Mouse (Mus musculus) stomach, postnatal 0 days (tissue): ENCODE results near the gene Tagln2. TPM values are rescaled to one million over a fixed set of nuclear protein-coding genes. Genes with fewer than 3 reads are reported as not detected.

Source experiments
- ATAC-seq: fragments of 200-750 bp; cut with Nextera tagmentation; 2 replicates; pipeline ENCODE4 v1.8.0; 2017; ENCODE audit not compliant: low FRiP score, low TSS enrichment
- DNase-seq: peaks from one replicate; pipeline ENCODE4 v3.0.0-alpha.2; 2016; ENCODE audit warnings: low spot score
- H3K27ac ChIP-seq: fragments of 300-500 bp; sonication (generic); replicated peaks from 2 replicates; pipeline ENCODE4 v1.5.1; 2014; ENCODE audit warnings: mild to moderate bottlenecking, control low read depth
- H3K27me3 ChIP-seq: fragments of 300-500 bp; sonication (generic); 2 replicates; pipeline ENCODE4 v1.6.1; 2014; ENCODE audit warnings: low read length; ENCODE audit not compliant: control insufficient read depth, insufficient read depth
- H3K36me3 ChIP-seq: fragments of 300-500 bp; sonication (generic); 2 replicates; pipeline ENCODE4 v1.6.1; 2014; ENCODE audit warnings: low read length, mixed read lengths; ENCODE audit not compliant: control insufficient read depth, insufficient read depth
- H3K4me1 ChIP-seq: fragments of 300-500 bp; sonication (generic); replicated peaks from 2 replicates; pipeline ENCODE4 v1.6.1; 2014; ENCODE audit warnings: antibody characterized with exemption; ENCODE audit not compliant: control insufficient read depth, insufficient read depth
- H3K4me2 ChIP-seq: fragments of 300-500 bp; sonication (generic); replicated peaks from 2 replicates; pipeline ENCODE4 v1.6.1; 2014; ENCODE audit warnings: low read depth, mild to moderate bottlenecking, control low read depth, moderate library complexity
- H3K4me3 ChIP-seq: fragments of 300-500 bp; sonication (generic); 2 replicates; pipeline ENCODE4 v1.5.1; 2014; ENCODE audit warnings: low read depth, low read length, control low read depth
- H3K9ac ChIP-seq: fragments of 300-500 bp; sonication (generic); 2 replicates; pipeline ENCODE4 v1.6.1; 2014; ENCODE audit warnings: mild to moderate bottlenecking, low read length, control low read depth, mixed read lengths
- H3K9me3 ChIP-seq: fragments of 300-500 bp; sonication (generic); 2 replicates; pipeline ENCODE4 v1.6.1; 2016; ENCODE audit warnings: low read length; ENCODE audit not compliant: control insufficient read depth
- CTCF ChIP-seq: IDR thresholded peaks from 2 replicates; pipeline ENCODE4 v1.5.1; 2016; ENCODE audit warnings: antibody characterized with exemption, low read depth, mild to moderate bottlenecking, moderate library complexity
- EP300 ChIP-seq: optimal IDR thresholded peaks from 2 replicates; pipeline ENCODE3; 2016; ENCODE audit warnings: antibody characterized with exemption
- WGBS: fragments of 180-500 bp; shearing (Covaris S2); extraction: QIAGEN DNeasy Blood & Tissue Kit; methylation state at CpG from one replicate; pipeline ENCODE4 v1.1.7; 2014; 5-methylcytosine and 5-hydroxymethylcytosine counted together
- polyA plus RNA-seq: library from polyadenylated mRNA; unstranded; fragments of >200 nt; fragmentation: Nextera tagmentation; extraction: Ambion mirVana; gene quantifications from 2 replicates; pipeline ENCODE4 v1.2.1, GENCODE M21; 2015

The Tagln2 gene
- polyA plus RNA-seq, 1 experiment from 2014 or later, result 564 TPM

DNA sequence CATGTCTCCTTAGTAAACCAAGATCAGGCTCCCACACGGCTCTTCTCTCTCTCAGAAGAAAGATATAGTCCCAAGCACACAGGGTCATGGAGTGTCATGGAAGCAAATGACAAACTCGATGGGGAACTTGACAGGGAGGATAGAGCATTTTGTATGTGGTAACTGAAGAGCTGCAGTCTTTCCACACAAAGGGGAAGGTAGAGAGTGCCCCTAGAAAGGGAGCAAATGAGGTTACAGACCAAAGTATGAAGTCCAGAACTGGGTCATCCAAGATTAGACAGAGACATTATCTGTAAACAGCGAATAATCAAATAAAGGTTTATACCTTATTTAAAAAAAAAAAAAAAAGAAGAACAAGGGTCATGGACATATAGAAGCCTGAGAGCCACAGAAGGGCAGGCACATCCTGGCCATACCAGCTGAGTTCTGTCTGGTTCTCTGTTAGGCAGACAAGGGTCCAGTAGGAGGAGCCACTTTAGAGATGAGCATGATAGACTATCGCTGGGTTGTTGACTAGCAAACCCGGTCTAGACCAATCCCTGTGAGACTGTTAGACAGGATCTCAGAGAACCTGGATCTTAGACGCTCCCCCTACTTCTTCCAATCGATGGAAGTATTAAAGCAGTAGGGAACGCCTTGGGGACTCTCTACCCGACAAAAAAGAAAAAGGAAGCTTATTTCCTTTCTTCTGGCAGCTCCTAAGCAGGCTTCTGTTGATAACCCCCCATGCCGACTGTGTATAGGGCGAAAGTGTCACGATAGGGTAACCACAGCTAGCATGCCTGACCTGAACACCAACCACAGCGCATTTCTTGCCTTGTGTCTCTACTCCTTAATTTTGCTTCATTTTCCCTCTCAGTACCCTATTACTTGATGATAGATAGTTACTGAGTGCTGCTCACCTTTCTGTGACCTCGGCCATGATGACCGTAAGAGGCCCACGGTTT is 36.2 kb upstream of the Tagln2 start:
- ATAC-seq, result no peak
- Histone ChIP-seq H3K27ac (no peak overlapping the region), H3K4me1 (no peaks in the 10 kb centered on the region; the same call in 1 of the 2 replicates), H3K9ac (no peak overlapping the region), H3K4me2 (no peak overlapping the region), H3K4me3 (no peak overlapping the region), H3K36me3 (no peaks in the 10 kb centered on the region), H3K27me3 (no peaks in the 10 kb centered on the region), H3K9me3 (no peaks in the 10 kb centered on the region)
- TF ChIP-seq CTCF (no peak), EP300 (no peak)
- DNase-seq, result no peak
- WGBS, result 69% methylated on average over 16 of the region's 16 CpGs

- no peak for DNase-seq
- 87% methylated on average over 11 of the region's 11 CpGs for WGBS
These were observed 31.5 kb upstream of the Tagln2 start for GRCm38 (mm10) chr1:172468301-172468877.

GRCm38 (mm10) chr1:172469373-172469772 is 30.5 kb upstream of the Tagln2 start:
- TF ChIP-seq EP300 (no peak), CTCF (no peak)
- 50% methylated on average over 5 of the region's 5 CpGs for WGBS
- H3K4me2 ChIP-seq, result no peak overlapping the region

More at GRCm38 (mm10) chr1:172468301-172468877, 31.5 kb upstream of the Tagln2 start:
- no peak for ATAC-seq
- Histone ChIP-seq H3K4me2 (no peak overlapping the region), H3K4me3 (no peak overlapping the region), H3K9ac (no peak overlapping the region), H3K4me1 (no peaks in the 10 kb centered on the region; the same call in none of the 2 replicates), H3K9me3 (no peaks in the 10 kb centered on the region), H3K27me3 (no peaks in the 10 kb centered on the region), H3K27ac (no peak overlapping the region), H3K36me3 (no peaks in the 10 kb centered on the region)
- no peak for TF ChIP-seq CTCF
- no peak for TF ChIP-seq EP300

GRCm38 (mm10) chr1:172469810-172470448 is 29.9 kb upstream of the Tagln2 start:
- Histone ChIP-seq H3K4me2 (no peak overlapping the region), H3K4me1 (no peaks in the 10 kb centered on the region; the same call in 1 of the 2 replicates), H3K4me3 (no peak overlapping the region), H3K9me3 (no peaks in the 10 kb centered on the region), H3K36me3 (no peaks in the 10 kb centered on the region), H3K27me3 (no peaks in the 10 kb centered on the region), H3K27ac (no peak overlapping the region), H3K9ac (no peak overlapping the region)
- TF ChIP-seq EP300, result no peak
- TF ChIP-seq CTCF, result no peak
- DNase-seq (no peak), ATAC-seq (no peak)
- 53% methylated on average over 8 of the region's 8 CpGs for WGBS

More at GRCm38 (mm10) chr1:172469373-172469772, 30.5 kb upstream of the Tagln2 start:
- no peak for ATAC-seq
- no peaks in the 10 kb centered on the region for H3K27me3 ChIP-seq
- no peak for DNase-seq
- H3K9me3 ChIP-seq, result no peaks in the 10 kb centered on the region
- H3K27ac ChIP-seq, result no peak overlapping the region
- no peak overlapping the region for H3K9ac ChIP-seq
- H3K4me3 ChIP-seq, result no peak overlapping the region
- H3K4me1 ChIP-seq, result no peaks in the 10 kb centered on the region; the same call in 1 of the 2 replicates
- H3K36me3 ChIP-seq, result no peaks in the 10 kb centered on the region

DNA sequence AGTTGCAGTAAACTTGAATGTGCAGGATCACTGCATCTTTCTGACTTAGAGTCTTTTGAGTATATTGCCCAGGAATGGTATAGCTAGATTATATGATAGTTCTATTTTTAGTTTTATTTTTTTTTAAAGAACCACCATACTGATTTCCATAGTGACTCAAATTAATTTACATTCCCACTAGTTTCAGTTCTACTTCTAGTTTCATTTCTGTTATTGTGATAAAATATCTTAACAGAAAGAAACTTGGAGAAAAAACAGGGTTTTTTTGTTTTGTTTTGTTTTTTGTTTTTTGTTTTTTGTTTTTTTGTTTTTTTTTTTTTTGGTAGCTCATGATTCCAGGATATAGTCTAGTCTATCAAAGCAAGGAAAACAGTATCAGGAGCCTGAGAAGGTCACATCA is 26.9 kb upstream of the Tagln2 start:
- ATAC-seq (no peak), DNase-seq (no peak)

More for the DNA sequence above, 26.9 kb upstream of the Tagln2 start:
- no peak overlapping the region for H3K9ac ChIP-seq
- no peak overlapping the region for H3K27ac ChIP-seq
- no peak overlapping the region for H3K4me2 ChIP-seq
- no peaks in the 10 kb centered on the region for H3K9me3 ChIP-seq
- H3K4me3 ChIP-seq, result no peak overlapping the region
- no peaks in the 10 kb centered on the region; the same call in 1 of the 2 replicates for H3K4me1 ChIP-seq
- H3K27me3 ChIP-seq, result no peaks in the 10 kb centered on the region
- no peaks in the 10 kb centered on the region for H3K36me3 ChIP-seq
- TF ChIP-seq CTCF, result no peak
- no peak for TF ChIP-seq EP300
